Mouse (Mus musculus) midbrain, embryonic 11.5 days (tissue): ENCODE data around the gene Cmtr1. TPM values are rescaled to one million over a fixed set of nuclear protein-coding genes. Genes with fewer than 3 reads are reported as not detected.
A peak's percentile ranks its signal among the peaks of the same experiment; 100 is the strongest.

Source experiments
- ATAC-seq: fragments of 200-750 bp; cut with Nextera tagmentation; 2 replicates; pipeline ENCODE4 v1.8.0; 2017; ENCODE audit warnings: moderate TSS enrichment, moderate library complexity; ENCODE audit not compliant: low FRiP score
- DNase-seq: peaks from one replicate; pipeline ENCODE4 v3.0.0; 2015; ENCODE audit warnings: low spot score; ENCODE audit errors: missing footprints
- H3K27ac ChIP-seq: fragments of 300-500 bp; sonication (generic); 2 replicates; pipeline ENCODE4 v1.5.1; 2014; ENCODE audit warnings: low read depth, low read length
- H3K27me3 ChIP-seq: fragments of 300-500 bp; sonication (generic); 2 replicates; pipeline ENCODE4 v1.6.1; 2014; ENCODE audit warnings: mild to moderate bottlenecking, low read length, moderate library complexity, mixed read lengths; ENCODE audit not compliant: control insufficient read depth, insufficient read depth
- H3K36me3 ChIP-seq: fragments of 300-500 bp; sonication (generic); 2 replicates; pipeline ENCODE4 v1.6.1; 2014; ENCODE audit warnings: mild to moderate bottlenecking, low read length, moderate library complexity, mixed read lengths; ENCODE audit not compliant: control insufficient read depth, insufficient read depth
- H3K4me1 ChIP-seq: fragments of 300-500 bp; sonication (generic); 2 replicates; pipeline ENCODE4 v1.6.1; 2014; ENCODE audit warnings: low read length; ENCODE audit not compliant: control insufficient read depth, insufficient read depth
- H3K4me2 ChIP-seq: fragments of 300-500 bp; sonication (generic); 2 replicates; pipeline ENCODE4 v1.6.1; 2014; ENCODE audit warnings: mild to moderate bottlenecking, moderate library complexity
- H3K4me3 ChIP-seq: fragments of 300-500 bp; sonication (generic); 2 replicates; pipeline ENCODE4 v1.5.1; 2014; ENCODE audit warnings: low read depth, low read length
- H3K9ac ChIP-seq: fragments of 300-500 bp; sonication (generic); 2 replicates; pipeline ENCODE4 v1.6.1; 2014; ENCODE audit warnings: low read length
- H3K9me3 ChIP-seq: fragments of 300-500 bp; sonication (generic); 2 replicates; pipeline ENCODE4 v1.6.1; 2016; ENCODE audit warnings: low read length; ENCODE audit not compliant: control insufficient read depth
- WGBS: fragments of 180-500 bp; shearing (Covaris S2); extraction: QIAGEN DNeasy Blood & Tissue Kit; methylation state at CpG from one replicate; pipeline ENCODE4 v1.1.7; 2014; 5-methylcytosine and 5-hydroxymethylcytosine counted together
- polyA plus RNA-seq: library from polyadenylated mRNA; unstranded; fragments of >200 nt; fragmentation: Nextera tagmentation; extraction: Ambion mirVana; gene quantifications from 2 replicates; pipeline ENCODE4 v1.2.1, GENCODE M21; 2014

Cmtr1 gene
- polyA plus RNA-seq, 1 experiment from 2014 or later: 144 TPM

DNA sequence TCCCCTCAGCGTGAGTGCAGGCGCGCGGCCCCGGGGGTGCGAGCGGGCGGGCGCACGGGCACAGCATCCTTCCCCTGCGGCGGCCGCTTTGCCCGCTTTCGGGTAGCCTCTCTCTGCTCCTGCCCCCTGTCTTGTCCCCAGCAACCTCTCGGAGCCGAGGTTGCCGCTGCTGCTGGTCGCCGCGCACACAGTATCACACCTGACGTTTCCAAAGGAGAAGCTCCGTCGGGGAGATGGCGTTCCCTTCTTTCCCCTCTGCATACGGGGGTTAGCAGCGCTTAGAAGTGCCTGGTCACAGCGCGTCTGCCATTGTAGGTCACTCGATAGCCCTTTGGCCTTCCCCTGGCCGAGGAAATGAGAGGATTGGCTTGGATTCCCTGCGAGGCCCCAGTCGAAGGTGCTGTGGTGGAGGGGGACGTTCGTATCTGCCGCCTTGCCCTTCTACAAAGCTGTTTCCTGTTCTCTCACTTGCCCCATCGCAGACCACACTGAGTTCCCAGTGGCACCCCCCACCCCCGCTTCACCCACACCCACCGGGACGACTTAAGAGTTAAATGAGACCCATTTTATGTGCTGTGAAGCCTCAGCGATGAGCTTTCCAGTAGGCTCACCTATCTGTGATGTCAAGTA lies 482 bp downstream of the Cmtr1 start:
- H3K4me1 ChIP-seq: peaks cover 7% of the 10 kb centered on the region; the same call in 1 of the 2 replicates
- H3K4me2 ChIP-seq: peak overlapping the region; percentile 95
- peak; percentile 91 for DNase-seq
- peak overlapping the region; percentile 86 for H3K27ac ChIP-seq
- ATAC-seq: no peak
- peak overlapping the region; percentile 98 for H3K9ac ChIP-seq
- H3K4me3 ChIP-seq: peak overlapping the region; percentile 93
- H3K9me3 ChIP-seq: no peaks in the 10 kb centered on the region
- no peaks in the 10 kb centered on the region for H3K27me3 ChIP-seq
- WGBS: under 1% methylated on average over 41 of the region's 41 CpGs
- H3K36me3 ChIP-seq: peaks cover 6% of the 10 kb centered on the region; the same call in 1 of the 2 replicates

DNA sequence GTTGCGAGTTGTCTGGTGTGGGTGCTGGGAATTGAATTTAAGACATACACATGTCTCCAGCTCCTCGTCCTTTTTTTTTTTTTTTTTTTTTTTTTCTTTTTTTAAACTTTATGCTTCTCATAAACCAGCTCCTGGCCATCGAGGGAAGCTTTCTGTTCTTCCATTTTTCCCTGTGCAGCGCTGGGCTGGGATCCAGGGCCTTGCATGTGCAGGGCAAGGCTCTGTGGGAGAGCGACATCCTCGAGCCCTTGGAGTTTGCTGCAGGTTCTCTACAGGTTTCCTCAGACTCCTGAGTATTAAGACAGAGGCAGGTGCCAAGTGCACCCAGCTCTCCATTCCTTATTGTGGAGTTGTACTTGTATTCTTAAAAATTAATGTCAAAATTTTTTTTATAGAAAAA lies 1.8 kb downstream of the Cmtr1 start:
- Histone ChIP-seq H3K36me3 (peaks cover 6% of the 10 kb centered on the region; the same call in 1 of the 2 replicates), H3K9ac (no peak overlapping the region), H3K4me1 (peaks cover 7% of the 10 kb centered on the region; the same call in 1 of the 2 replicates), H3K27me3 (no peaks in the 10 kb centered on the region), H3K4me3 (no peak overlapping the region), H3K27ac (no peak overlapping the region), H3K9me3 (no peaks in the 10 kb centered on the region), H3K4me2 (no peak overlapping the region)
- DNase-seq (no peak), ATAC-seq (no peak)
- WGBS: 88% methylated on average over 6 of the region's 6 CpGs

DNA sequence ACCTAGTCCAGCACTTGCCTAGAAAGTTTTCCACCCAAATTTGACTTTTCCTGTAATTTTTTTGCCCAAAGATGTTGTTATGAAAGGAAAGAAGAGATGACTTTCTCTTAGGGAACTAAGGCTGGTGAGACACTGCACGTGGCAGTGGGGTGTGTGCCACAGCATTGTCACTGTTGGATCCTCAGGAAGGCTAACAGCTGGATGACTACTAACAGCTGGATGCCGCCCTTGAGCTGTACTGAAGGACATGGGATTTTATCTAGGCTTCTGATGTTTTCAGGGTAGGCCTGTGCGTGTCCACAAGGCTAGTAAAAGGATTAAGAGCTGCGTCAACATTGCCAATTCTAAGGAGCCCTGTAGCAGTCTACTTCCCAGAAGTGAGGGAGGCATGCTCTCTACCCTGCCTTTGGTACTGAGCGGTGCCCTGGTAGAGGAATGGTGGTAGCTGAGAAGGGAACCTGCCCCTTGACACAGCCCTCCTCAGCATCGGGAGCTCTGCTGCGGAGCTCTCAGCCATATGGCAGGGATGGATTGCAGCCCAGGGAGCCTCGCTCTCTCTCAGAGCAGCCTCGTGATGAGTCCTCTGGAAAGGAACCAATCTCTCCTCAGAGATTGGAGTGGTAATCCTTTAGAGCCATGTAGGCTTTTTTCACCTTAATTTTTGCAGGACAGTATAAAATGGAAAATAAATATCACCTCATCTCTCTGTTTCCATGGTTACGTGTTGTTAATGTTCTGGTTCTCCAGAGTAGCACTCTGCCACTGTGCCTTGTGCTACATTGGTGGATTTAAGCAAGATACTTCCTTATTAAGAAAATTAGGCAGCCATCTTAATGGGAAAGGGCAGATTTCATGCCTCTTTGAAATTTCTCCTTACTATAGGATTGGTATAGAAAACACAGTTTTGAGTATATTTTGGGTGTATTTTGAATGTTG lies 7.9 kb downstream of the Cmtr1 start:
- 0 out of 2 replicates have a peak, but pooled peaks cover 2% of the 10 kb centered on the region for H3K4me1 ChIP-seq
- DNase-seq (no peak), ATAC-seq (no peak)
- WGBS: 73% methylated on average over 10 of the region's 10 CpGs
- no peaks in the 10 kb centered on the region for H3K27me3 ChIP-seq
- no peak overlapping the region for H3K9ac ChIP-seq
- peak overlapping the region; percentile 25; the same call in 1 of the 2 replicates for H3K27ac ChIP-seq
- H3K4me3 ChIP-seq: no peak overlapping the region
- H3K36me3 ChIP-seq: peaks cover 6% of the 10 kb centered on the region; the same call in 1 of the 2 replicates
- no peaks in the 10 kb centered on the region for H3K9me3 ChIP-seq
- H3K4me2 ChIP-seq: no peak overlapping the region

DNA sequence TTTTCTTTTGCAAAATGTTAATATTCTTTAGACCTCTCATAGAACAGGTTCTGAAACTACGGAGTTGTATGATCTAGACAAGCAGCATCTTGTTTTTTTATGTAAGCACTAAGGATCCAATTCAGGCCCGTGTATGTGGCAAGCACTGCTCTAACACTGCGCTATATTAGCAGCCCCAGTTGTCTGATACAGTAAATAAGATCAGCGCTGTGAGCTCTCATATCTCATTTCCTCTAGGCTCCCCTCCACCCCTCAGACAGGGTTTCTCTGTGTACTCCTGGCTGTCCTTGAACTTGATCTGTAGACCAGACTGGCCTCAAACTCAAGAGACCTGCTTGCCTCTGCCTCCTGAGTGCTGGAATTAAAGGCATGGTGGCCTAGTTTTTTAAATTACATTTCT lies 8.6 kb downstream of the Cmtr1 start:
- Histone ChIP-seq H3K9me3 (no peaks in the 10 kb centered on the region), H3K4me1 (0 out of 2 replicates have a peak, but pooled peaks cover 2% of the 10 kb centered on the region), H3K27me3 (no peaks in the 10 kb centered on the region), H3K27ac (no peak overlapping the region), H3K4me3 (no peak overlapping the region), H3K9ac (no peak overlapping the region), H3K36me3 (peaks cover 9% of the 10 kb centered on the region; the same call in 1 of the 2 replicates), H3K4me2 (no peak overlapping the region)
- WGBS: 97% methylated on average over 4 of the region's 4 CpGs
- DNase-seq (no peak), ATAC-seq (no peak)

DNA sequence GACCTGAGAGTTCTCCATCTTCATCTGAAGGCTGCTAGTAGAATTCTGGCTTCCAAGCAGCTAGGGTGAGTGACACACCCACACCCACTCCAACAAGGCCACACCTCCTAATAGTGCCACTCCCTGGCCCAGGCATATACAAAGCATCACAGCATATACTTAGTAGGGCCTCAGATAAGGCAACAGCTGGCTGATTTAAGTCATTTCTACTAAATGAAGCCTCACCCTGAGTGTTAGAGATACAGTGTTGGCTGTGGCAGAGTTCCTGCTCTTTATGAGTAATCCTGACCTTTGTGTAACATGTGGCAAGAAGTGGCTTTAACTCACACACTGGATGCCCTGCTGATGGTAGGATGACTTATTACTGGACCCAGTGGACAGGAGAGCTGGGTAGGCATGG lies 9.5 kb downstream of the Cmtr1 start:
- DNase-seq: no peak
- Histone ChIP-seq H3K9ac (no peak overlapping the region), H3K36me3 (peaks cover 7% of the 10 kb centered on the region), H3K4me3 (no peak overlapping the region), H3K27ac (no peak overlapping the region), H3K4me2 (no peak overlapping the region), H3K27me3 (no peaks in the 10 kb centered on the region), H3K9me3 (no peaks in the 10 kb centered on the region), H3K4me1 (0 out of 2 replicates have a peak, but pooled peaks cover 2% of the 10 kb centered on the region)
- no peak for ATAC-seq

DNA sequence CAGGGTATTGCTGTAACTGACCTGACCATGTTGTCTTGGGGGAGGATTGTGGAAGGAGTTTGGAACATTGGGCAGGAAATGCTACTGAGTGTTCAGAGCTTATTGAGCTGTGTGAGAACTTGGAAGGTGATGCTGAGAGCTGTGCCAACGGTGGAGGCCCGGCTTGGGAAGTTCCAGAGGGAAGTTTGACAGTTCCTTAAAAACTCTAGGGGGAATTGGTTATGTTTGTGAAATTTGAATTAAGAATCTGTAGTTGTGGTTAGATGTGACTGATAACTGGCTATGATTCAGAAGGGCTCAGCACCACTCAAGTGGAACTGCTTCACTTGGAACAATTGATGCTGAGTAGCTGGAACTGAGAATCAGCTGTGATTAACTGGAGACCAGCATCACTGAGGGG lies 10.6 kb downstream of the Cmtr1 start:
- H3K4me1 ChIP-seq: 0 out of 2 replicates have a peak, but pooled peaks cover 2% of the 10 kb centered on the region
- no peak overlapping the region for H3K9ac ChIP-seq
- DNase-seq (no peak), ATAC-seq (no peak)
- no peak overlapping the region for H3K4me2 ChIP-seq
- H3K27me3 ChIP-seq: no peaks in the 10 kb centered on the region
- no peak overlapping the region for H3K27ac ChIP-seq
- H3K4me3 ChIP-seq: no peak overlapping the region
- no peaks in the 10 kb centered on the region for H3K9me3 ChIP-seq
- peaks cover 8% of the 10 kb centered on the region for H3K36me3 ChIP-seq
- WGBS: 97% methylated on average over 2 of the region's 2 CpGs

DNA sequence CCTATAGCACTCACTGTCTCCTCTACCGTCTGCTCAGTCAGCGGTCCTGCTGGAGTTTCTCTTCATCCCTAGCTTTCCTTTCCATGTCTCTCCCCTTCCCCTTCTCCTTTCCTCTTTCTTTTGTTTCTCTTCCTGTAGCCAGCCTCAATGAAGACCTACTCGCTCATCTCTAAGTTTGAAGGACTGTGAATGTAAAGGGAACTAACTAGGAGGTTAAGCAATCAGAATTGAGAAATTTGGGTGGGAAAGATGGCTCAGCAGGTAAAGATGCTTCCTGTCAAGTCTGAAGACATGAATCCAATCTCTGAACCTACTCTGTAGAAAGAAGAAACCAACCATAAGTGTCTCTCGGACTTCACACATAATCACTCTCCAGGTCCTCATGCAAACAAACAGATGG lies 12.9 kb downstream of the Cmtr1 start:
- H3K36me3 ChIP-seq: peaks cover 16% of the 10 kb centered on the region

DNA sequence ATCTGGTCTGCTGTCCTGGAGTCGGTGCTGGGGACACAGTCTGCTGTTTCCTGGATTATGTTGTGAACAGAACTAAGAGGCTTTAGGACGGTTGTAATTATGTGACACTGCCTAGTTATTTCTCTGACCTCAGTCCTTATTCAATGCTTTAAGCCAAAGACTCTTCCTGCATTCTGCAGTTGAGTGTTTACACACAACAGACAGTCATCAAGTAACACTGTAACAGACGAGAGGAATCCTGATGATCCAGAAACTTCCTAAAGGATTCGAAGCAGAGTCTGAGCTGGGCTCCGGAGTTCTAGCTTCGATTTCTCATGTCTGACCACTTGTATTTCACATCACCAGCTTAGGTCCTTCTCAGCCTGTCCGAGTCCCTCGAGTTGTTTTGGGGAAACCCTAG lies 18.1 kb downstream of the Cmtr1 start:
- 86% methylated on average over 8 of the region's 8 CpGs for WGBS
- Histone ChIP-seq H3K36me3 (peaks cover 22% of the 10 kb centered on the region), H3K27me3 (no peaks in the 10 kb centered on the region), H3K4me3 (no peak overlapping the region), H3K27ac (no peak overlapping the region), H3K9me3 (no peaks in the 10 kb centered on the region), H3K4me1 (no peaks in the 10 kb centered on the region), H3K4me2 (no peak overlapping the region), H3K9ac (no peak overlapping the region)
- ATAC-seq: no peak
- DNase-seq: no peak

More for the DNA sequence above, 12.9 kb downstream of the Cmtr1 start:
- H3K9me3 ChIP-seq: no peaks in the 10 kb centered on the region
- H3K4me2 ChIP-seq: no peak overlapping the region
- ATAC-seq: no peak
- no peak overlapping the region for H3K4me3 ChIP-seq
- H3K4me1 ChIP-seq: 0 out of 2 replicates have a peak, but pooled peaks cover under 1% of the 10 kb centered on the region
- H3K27me3 ChIP-seq: no peaks in the 10 kb centered on the region
- WGBS: 95% methylated on average over 4 of the region's 4 CpGs
- no peak overlapping the region for H3K9ac ChIP-seq
- H3K27ac ChIP-seq: no peak overlapping the region
- no peak for DNase-seq
